In genomic region chr4:75572603-75573002, GRCm38 (mm10) we compare ENCODE assay signal across 19 mouse cellular contexts.
DNase-seq lines count a peak whose midpoint lies in the region; ATAC-seq and TF ChIP-seq lines count a peak whose summit lies in the region.
"Had no signal": no experiment of that assay in that cellular context is flagged by ENCODE, and none has a peak within 500 bp of the region (broad histone marks: within the 10 kb centered on the region; RNA-seq: fewer than 3 reads in every experiment).

No protein-coding gene starts in this region.

- no peak for TF ChIP-seq POLR2A in heart, adult 2 months (IDR thresholded peaks at IDR 0.05; ENCODE audit: insufficient read depth, low read depth, low read length)

- intact Hi-C loops in heart, adult 2 months (cut with DNase I), result no loop called here

- H3K79me2 ChIP-seq in heart, adult 2 months (replicated peaks; ENCODE audit: control insufficient read depth, insufficient read depth, low read length), result no peaks in the 10 kb centered on the region

- H3K9me3 ChIP-seq in lung, postnatal 0 days (ENCODE audit: low read length), result no peaks in the 10 kb centered on the region
- H3K9me3 ChIP-seq: G1E had no signal

- H3K36me3 ChIP-seq in heart, adult 2 months (ENCODE audit: control insufficient read depth, insufficient read depth, low read length), result no peaks in the 10 kb centered on the region
- no peaks in the 10 kb centered on the region for H3K36me3 ChIP-seq in lung, postnatal 0 days (ENCODE audit: insufficient read depth, low read length)
- H3K36me3 ChIP-seq: G1E had no signal

- peak; percentile 8 for DNase-seq in heart, adult 8-10 months (ENCODE audit: low spot score)
- no peak for DNase-seq in heart, adult 2 months
- DNase-seq in lung, postnatal 0 days (ENCODE audit: low spot score), result peak; percentile 24
- DNase-seq in lung, postnatal 14 days, result no peak
- DNase-seq: adrenal gland, adult 2 months; adrenal gland, adult 8-10 months; adrenal gland, postnatal 10 days; adrenal gland, postnatal 14 days; adrenal gland, postnatal 25 days; adrenal gland, postnatal 36 days; B cell, adult 2 months; cerebellum, adult 11 months; cerebellum, adult 11-12 months; cerebellum, adult 18-20 months had no signal

- no peak overlapping the region for H3K4me2 ChIP-seq in lung, postnatal 0 days (replicated peaks; ENCODE audit: low read depth, low read length)

- no peak for TF ChIP-seq EP300 in heart, adult 2 months (IDR thresholded peaks at IDR 0.05; ENCODE audit: insufficient read depth, low read depth, low read length)
- TF ChIP-seq EP300 in lung, postnatal 0 days (IDR thresholded peaks at IDR 0.05), result peak; percentile 82

- peak; percentile 64 for ATAC-seq in lung, postnatal 0 days
- ATAC-seq: activated CD4-positive, CD25-positive, alpha-beta regulatory T cell, adult 4 months; CD4-positive, CD25-positive, alpha-beta regulatory T cell, adult 4 months; Patski had no signal

- H3K9ac ChIP-seq in heart, adult 2 months (ENCODE audit: low read depth, low read length), result no peak overlapping the region
- no peak overlapping the region for H3K9ac ChIP-seq in lung, postnatal 0 days (replicated peaks; ENCODE audit: low read depth)

- H3K4me1 ChIP-seq in heart, adult 2 months (ENCODE audit: control insufficient read depth, insufficient read depth, low read length), result no peaks in the 10 kb centered on the region
- no peaks in the 10 kb centered on the region for H3K4me1 ChIP-seq in lung, postnatal 0 days (ENCODE audit: insufficient read depth, low read depth, low read length)

- no peak overlapping the region for H3K4me3 ChIP-seq in heart, adult 2 months
- H3K4me3 ChIP-seq in lung, postnatal 0 days (ENCODE audit: low read depth, low read length), result no peak overlapping the region

- no peaks in the 10 kb centered on the region for H3K27me3 ChIP-seq in heart, adult 2 months (ENCODE audit: control insufficient read depth, insufficient read depth, low read length)
- H3K27me3 ChIP-seq in lung, postnatal 0 days (replicated peaks; ENCODE audit: insufficient read depth, low read length), result no peaks in the 10 kb centered on the region
- H3K27me3 ChIP-seq: CH12.LX, Patski had no signal

- no peak for TF ChIP-seq CTCF in heart, adult 2 months (IDR thresholded peaks at IDR 0.05)
- TF ChIP-seq CTCF in lung, postnatal 0 days (IDR thresholded peaks at IDR 0.05), result no peak

- H3K27ac ChIP-seq in heart, adult 2 months, result no peak overlapping the region
- no peak overlapping the region for H3K27ac ChIP-seq in lung, postnatal 0 days (ENCODE audit: low read length)

Comparison
In these comparisons a context has a peak if more than half of its experiments do, and no peak if none do; other contexts are left out.
1. DNase-seq: peak in heart, adult 8-10 months (single experiment) and lung, postnatal 0 days (single experiment); none in heart, adult 2 months (0 of 2) and lung, postnatal 14 days (single experiment).